In genomic region chr16:49982180-49982579, GRCm38 (mm10) we compare ENCODE assay signal across 9 mouse cellular contexts.
DNase-seq lines count a peak whose midpoint lies in the region; ATAC-seq and TF ChIP-seq lines count a peak whose summit lies in the region.
"Had no signal": no experiment of that assay in that cellular context is flagged by ENCODE, and none has a peak within 500 bp of the region (broad histone marks: within the 10 kb centered on the region; RNA-seq: fewer than 3 reads in every experiment).

No protein-coding gene starts in this region.

- TF ChIP-seq CTCF in MEL (IDR thresholded peaks at IDR 0.05 in 2 of 3, conservative IDR thresholded peaks at IDR 0.05 in 1 of 3; ENCODE audit: control insufficient read depth in 1 of 3, insufficient read depth in 1 of 3, low read depth in 2 of 3, low read length in 3 of 3, poor library complexity in 1 of 3, severe bottlenecking in 1 of 3) = no peak
- no peak for TF ChIP-seq CTCF in stomach, postnatal 0 days (IDR thresholded peaks at IDR 0.05; ENCODE audit: low read depth)

- peak; percentile 15 for DNase-seq in left cerebral cortex, postnatal 4 days
- DNase-seq in left cerebral cortex, adult 8-10 months (ENCODE audit: low spot score in 2 of 2) = no peak
- peak; percentile 69 for DNase-seq in MEL (ENCODE audit: low read depth, low spot score)
- DNase-seq in cerebellum, adult 8-10 months = peak; percentile 33
- peak; percentile 13 to 42 for DNase-seq in natural killer cell, adult 2 months (ENCODE audit: low spot score in 2 of 2)
- DNase-seq in stomach, postnatal 0 days (ENCODE audit: low spot score) = no peak
- no peak for DNase-seq in T-cell, adult 2 months (ENCODE audit: low spot score)
- DNase-seq: lung, embryonic 14.5 days had no signal

- H3K27me3 ChIP-seq in MEL (ENCODE audit: control insufficient read depth in 1 of 2, insufficient read depth in 2 of 2, low read length in 2 of 2) = no peaks in the 10 kb centered on the region
- no peaks in the 10 kb centered on the region for H3K27me3 ChIP-seq in stomach, postnatal 0 days (ENCODE audit: control insufficient read depth, insufficient read depth, low read length)
- H3K27me3 ChIP-seq: heart, embryonic 15.5 days had no signal

- peak overlapping the region; percentile 68 for H3K27ac ChIP-seq in MEL (ENCODE audit: control insufficient read depth, low read depth, low read length)
- H3K27ac ChIP-seq in stomach, postnatal 0 days (replicated peaks) = no peak overlapping the region
- H3K27ac ChIP-seq: heart, embryonic 15.5 days had no signal

- H3K79me2 ChIP-seq in MEL (ENCODE audit: control insufficient read depth, insufficient read depth, low read length, poor library complexity) = no peaks in the 10 kb centered on the region

- intact Hi-C loops in left cerebral cortex, postnatal 4 days (cut with DNase I) = no loop called here

- TF ChIP-seq RAD21 in MEL (IDR thresholded peaks at IDR 0.05; ENCODE audit: low read depth, low read length) = no peak

- no peak for TF ChIP-seq POLR2A in MEL (IDR thresholded peaks at IDR 0.05; ENCODE audit: control insufficient read depth in 1 of 2, insufficient read depth in 1 of 2, low read depth in 1 of 2, low read length in 2 of 2, poor library complexity in 1 of 2)

- 71% methylated on average over 4 of the region's 4 CpGs for WGBS in stomach, postnatal 0 days

- peaks cover 0 to 21% of the 10 kb centered on the region in 2 experiments; a peak in 2 of 4 replicates for H3K36me3 ChIP-seq in MEL (ENCODE audit: control insufficient read depth in 1 of 2, insufficient read depth in 2 of 2, low read length in 2 of 2)
- H3K36me3 ChIP-seq in stomach, postnatal 0 days (ENCODE audit: control insufficient read depth, insufficient read depth, low read length) = no peaks in the 10 kb centered on the region
- H3K36me3 ChIP-seq: heart, embryonic 15.5 days had no signal

- no peak overlapping the region for H3K4me3 ChIP-seq in MEL (ENCODE audit: control insufficient read depth in 1 of 2, insufficient read depth in 1 of 2, low read depth in 2 of 2, low read length in 2 of 2)
- H3K4me3 ChIP-seq in stomach, postnatal 0 days (ENCODE audit: low read depth, low read length) = no peak overlapping the region
- H3K4me3 ChIP-seq: heart, embryonic 15.5 days had no signal

- no peak overlapping the region for H3K4me2 ChIP-seq in stomach, postnatal 0 days (replicated peaks; ENCODE audit: low read depth)
- H3K4me2 ChIP-seq: heart, embryonic 15.5 days; lung, embryonic 14.5 days had no signal

- H3K4me1 ChIP-seq in MEL (ENCODE audit: control insufficient read depth in 1 of 2, insufficient read depth in 2 of 2, low read length in 2 of 2) = peaks cover 3 to 21% of the 10 kb centered on the region in 2 experiments; a peak in 3 of 4 replicates
- no peaks in the 10 kb centered on the region for H3K4me1 ChIP-seq in stomach, postnatal 0 days (replicated peaks; ENCODE audit: control insufficient read depth, insufficient read depth)
- H3K4me1 ChIP-seq: heart, embryonic 15.5 days had no signal

- H3K9me3 ChIP-seq in MEL (replicated peaks; ENCODE audit: insufficient read depth, low read length) = no peaks in the 10 kb centered on the region
- H3K9me3 ChIP-seq in stomach, postnatal 0 days (ENCODE audit: control insufficient read depth, low read length) = no peaks in the 10 kb centered on the region
- H3K9me3 ChIP-seq: heart, embryonic 15.5 days had no signal

- ATAC-seq in stomach, postnatal 0 days (ENCODE audit: low FRiP score, low TSS enrichment) = no peak

- TF ChIP-seq EP300 in MEL (IDR thresholded peaks at IDR 0.05; ENCODE audit: low read depth in 1 of 2, low read length in 2 of 2) = peak in 1 of 2 experiments; percentile 52; a peak in 1 of 4 replicates
- TF ChIP-seq EP300 in stomach, postnatal 0 days (optimal IDR thresholded peaks at IDR 0.05) = no peak

- 0 out of 2 replicates have a peak overlapping the region, but pooled peaks have one; percentile 21 for H3K9ac ChIP-seq in MEL (ENCODE audit: control insufficient read depth, low read depth, low read length, poor library complexity, severe bottlenecking)
- H3K9ac ChIP-seq in stomach, postnatal 0 days (ENCODE audit: low read length) = no peak overlapping the region
- H3K9ac ChIP-seq: heart, embryonic 15.5 days; lung, embryonic 14.5 days had no signal

TF ChIP-seq in MEL, 35 proteins besides CTCF, POLR2A, EP300 and RAD21:
- no peak for TF ChIP-seq NELFE (IDR thresholded peaks at IDR 0.05; ENCODE audit: low read depth, low read length)
- no peak for TF ChIP-seq GATA1 (IDR thresholded peaks at IDR 0.05; ENCODE audit: low read depth, low read length)
- TF ChIP-seq SIN3A (IDR thresholded peaks at IDR 0.05; ENCODE audit: low read length) = no peak
- no peak for TF ChIP-seq GABPA (IDR thresholded peaks at IDR 0.05; ENCODE audit: low read depth, low read length)
- no peak for TF ChIP-seq MAZ (IDR thresholded peaks at IDR 0.05; ENCODE audit: low read depth, low read length)
- no peak for TF ChIP-seq BHLHE40 (IDR thresholded peaks at IDR 0.05; ENCODE audit: borderline replicate concordance, low read depth, low read length)
- TF ChIP-seq TCF12 (IDR thresholded peaks at IDR 0.05; ENCODE audit: low read depth, low read length) = no peak
- TF ChIP-seq ETS1 (IDR thresholded peaks at IDR 0.05; ENCODE audit: low read depth, low read length) = no peak
- TF ChIP-seq MXI1 (IDR thresholded peaks at IDR 0.05; ENCODE audit: low read depth, low read length) = no peak
- TF ChIP-seq RCOR1 (IDR thresholded peaks at IDR 0.05; ENCODE audit: low read depth, low read length) = no peak
- no peak for TF ChIP-seq ZNF384 (IDR thresholded peaks at IDR 0.05; ENCODE audit: low read depth, low read length)
- TF ChIP-seq ZKSCAN1 (IDR thresholded peaks at IDR 0.05; ENCODE audit: low read depth, low read length) = no peak

Comparison
In these comparisons a context has a peak if more than half of its experiments do, and no peak if none do; other contexts are left out.
1. DNase-seq: peak in left cerebral cortex, postnatal 4 days (single experiment), MEL (single experiment), cerebellum, adult 8-10 months (single experiment) and natural killer cell, adult 2 months (2 of 2); none in left cerebral cortex, adult 8-10 months (0 of 2), stomach, postnatal 0 days (single experiment) and T-cell, adult 2 months (single experiment).